Mouse (Mus musculus) liver, embryonic 16.5 days (tissue): ENCODE measurements around the gene Rab40b. TPM values are rescaled to one million over a fixed set of nuclear protein-coding genes. Genes with fewer than 3 reads are reported as not detected.

Experiments
- ATAC-seq: fragments of 200-750 bp; cut with Nextera tagmentation; 2 replicates; pipeline ENCODE4 v1.8.0; 2017; ENCODE audit warnings: low read depth, mild to moderate bottlenecking, moderate number of reproducible peaks, moderate library complexity
- H3K27ac ChIP-seq: fragments of 300-500 bp; sonication (generic); 2 replicates; pipeline ENCODE4 v1.5.1; 2014; ENCODE audit warnings: mild to moderate bottlenecking, low read length
- H3K27me3 ChIP-seq: fragments of 300-500 bp; sonication (generic); 2 replicates; pipeline ENCODE4 v1.6.1; 2014; ENCODE audit warnings: low read depth, low read length, mixed read lengths; ENCODE audit not compliant: control insufficient read depth, insufficient read depth
- H3K36me3 ChIP-seq: fragments of 300-500 bp; sonication (generic); 2 replicates; pipeline ENCODE4 v1.6.1; 2014; ENCODE audit warnings: mild to moderate bottlenecking; ENCODE audit not compliant: control insufficient read depth, insufficient read depth
- H3K4me1 ChIP-seq: fragments of 300-500 bp; sonication (generic); 2 replicates; pipeline ENCODE4 v1.6.1; 2014; ENCODE audit warnings: low read depth, low read length, mixed read lengths; ENCODE audit not compliant: control insufficient read depth
- H3K4me2 ChIP-seq: fragments of 300-500 bp; sonication (generic); 2 replicates; pipeline ENCODE4 v1.6.1; 2014; ENCODE audit warnings: low read depth, low read length, mixed read lengths
- H3K4me3 ChIP-seq: fragments of 300-500 bp; sonication (generic); 2 replicates; pipeline ENCODE4 v1.5.1; 2014; ENCODE audit warnings: low read depth, mild to moderate bottlenecking, low read length
- H3K9ac ChIP-seq: fragments of 300-500 bp; sonication (generic); 2 replicates; pipeline ENCODE4 v1.6.1; 2014; ENCODE audit warnings: low read depth, low read length
- H3K9me3 ChIP-seq: fragments of 300-500 bp; sonication (generic); replicated peaks from 2 replicates; pipeline ENCODE4 v1.6.1; 2016; ENCODE audit warnings: low read length; ENCODE audit not compliant: control insufficient read depth
- WGBS: fragments of 180-500 bp; shearing (Covaris S2); extraction: QIAGEN DNeasy Blood & Tissue Kit; methylation state at CpG from one replicate; pipeline ENCODE4 v1.1.7; 2014; ENCODE audit not compliant: insufficient replicate concordance; 5-methylcytosine and 5-hydroxymethylcytosine counted together
- polyA plus RNA-seq: library from polyadenylated mRNA; unstranded; fragments of >200 nt; fragmentation: Nextera tagmentation; extraction: Ambion mirVana; gene quantifications from 2 replicates; pipeline ENCODE4 v1.2.1, GENCODE M21; 2015

Rab40b gene
- polyA plus RNA-seq, 1 experiment from 2014 or later = 1.2 TPM

DNA sequence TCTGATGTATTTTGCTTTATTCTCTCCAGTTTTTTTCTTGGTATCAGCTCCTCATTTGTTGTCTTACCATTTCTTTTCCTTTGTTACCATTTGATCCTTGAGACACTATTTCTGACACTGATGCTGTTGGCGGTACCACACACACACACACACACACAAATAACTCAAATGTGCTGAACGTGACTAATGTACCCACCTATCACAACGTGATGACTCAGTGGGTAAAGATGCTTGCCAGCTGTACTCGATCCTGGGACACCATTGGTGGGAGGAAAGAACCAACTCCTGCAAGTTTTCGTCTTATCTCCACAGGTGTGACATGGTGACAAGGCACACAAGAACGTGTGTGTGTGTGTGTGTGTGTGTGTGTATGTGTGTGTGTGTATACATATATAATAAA lies 14.7 kb downstream of the Rab40b start:
- 45% methylated on average over 6 of the region's 6 CpGs for WGBS
- Histone ChIP-seq H3K36me3 (no peaks in the 10 kb centered on the region), H3K9ac (no peak overlapping the region), H3K4me1 (peaks cover 3% of the 10 kb centered on the region), H3K27ac (no peak overlapping the region), H3K4me3 (no peak overlapping the region), H3K9me3 (no peaks in the 10 kb centered on the region), H3K27me3 (no peaks in the 10 kb centered on the region), H3K4me2 (no peak overlapping the region)
- no peak for ATAC-seq

DNA sequence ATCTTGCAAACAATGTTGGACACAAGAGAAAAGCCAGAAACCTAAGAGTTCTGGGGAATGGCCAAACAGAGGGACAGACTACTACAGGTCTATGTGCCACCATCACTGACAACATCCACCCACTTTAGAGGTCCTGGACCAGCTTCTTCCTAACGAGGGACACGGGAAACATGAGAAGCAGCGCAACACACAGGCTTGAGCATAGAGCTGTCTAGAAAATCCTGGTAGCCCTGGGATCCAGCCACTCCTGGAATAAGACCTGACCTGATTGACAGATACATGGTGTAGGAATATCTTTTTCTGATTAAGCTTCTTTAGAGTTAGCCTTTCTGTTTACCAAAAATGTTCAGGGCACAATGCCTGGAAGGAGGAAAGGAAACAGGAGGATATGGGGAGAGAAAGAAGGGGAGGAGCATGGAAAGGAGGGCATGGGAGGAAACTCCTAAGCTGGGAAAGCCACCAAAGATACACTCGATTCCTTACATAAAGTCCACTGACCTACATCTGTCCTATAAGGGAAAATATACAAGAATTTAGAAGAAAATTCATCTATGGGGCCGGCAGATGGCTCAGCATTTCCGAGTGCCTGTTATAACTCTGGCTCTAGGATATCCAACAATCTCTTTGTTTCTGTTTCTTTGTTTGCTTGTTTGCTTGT lies 17.6 kb downstream of the Rab40b start:
- Histone ChIP-seq H3K27me3 (no peaks in the 10 kb centered on the region), H3K4me3 (no peak overlapping the region), H3K36me3 (no peaks in the 10 kb centered on the region), H3K4me1 (peaks cover 3% of the 10 kb centered on the region), H3K4me2 (no peak overlapping the region), H3K9ac (no peak overlapping the region), H3K9me3 (no peaks in the 10 kb centered on the region), H3K27ac (no peak overlapping the region)
- no peak for ATAC-seq
- WGBS = 58% methylated on average over 6 of the region's 6 CpGs

DNA sequence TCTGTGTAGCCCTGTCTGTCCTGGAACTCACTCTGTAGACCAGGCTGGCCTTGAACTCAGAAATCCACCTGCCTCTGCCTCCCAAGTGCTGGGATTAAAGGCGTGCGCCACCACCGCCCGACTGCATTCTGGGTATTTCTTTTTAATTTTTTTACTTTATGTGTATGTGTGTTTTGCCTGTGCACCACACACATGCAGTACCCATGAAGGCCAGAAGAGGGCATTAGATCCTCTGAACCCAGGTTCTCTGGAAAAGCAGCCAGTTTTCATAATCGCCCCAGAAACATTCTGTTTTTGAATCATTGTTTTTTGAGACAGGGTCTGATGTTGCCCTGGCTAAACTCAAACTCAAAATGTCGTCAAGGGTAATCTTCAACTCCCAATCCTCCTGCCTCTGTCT lies 18.4 kb downstream of the Rab40b start:
- no peak overlapping the region for H3K4me2 ChIP-seq
- H3K36me3 ChIP-seq = no peaks in the 10 kb centered on the region
- no peak for ATAC-seq
- no peaks in the 10 kb centered on the region for H3K27me3 ChIP-seq
- H3K9me3 ChIP-seq = no peaks in the 10 kb centered on the region
- peaks cover 3% of the 10 kb centered on the region for H3K4me1 ChIP-seq
- H3K4me3 ChIP-seq = no peak overlapping the region
- H3K27ac ChIP-seq = no peak overlapping the region
- no peak overlapping the region for H3K9ac ChIP-seq
- WGBS = 44% methylated on average over 6 of the region's 6 CpGs

DNA sequence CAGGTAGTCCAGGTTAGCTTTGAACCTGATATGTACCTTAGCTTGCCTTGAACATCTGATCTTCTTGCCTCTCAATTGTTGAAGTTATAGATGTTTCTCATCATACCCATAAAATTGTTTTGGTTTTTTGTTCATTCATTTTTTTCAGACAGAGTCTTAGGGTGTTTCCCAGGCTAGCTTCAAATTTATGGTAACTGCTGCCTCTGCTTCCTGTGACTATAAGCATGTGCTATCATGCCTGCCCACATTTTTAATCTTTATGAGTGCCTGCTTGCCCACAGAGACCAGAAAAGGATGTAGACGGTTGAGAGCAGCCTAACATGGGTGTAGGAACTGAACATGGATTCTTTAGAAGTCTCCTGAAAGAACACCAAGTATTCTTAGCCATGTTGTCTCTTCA lies 19.3 kb downstream of the Rab40b start:
- no peak for ATAC-seq
- Histone ChIP-seq H3K9ac (no peak overlapping the region), H3K4me3 (no peak overlapping the region), H3K36me3 (no peaks in the 10 kb centered on the region), H3K4me1 (peaks cover 3% of the 10 kb centered on the region), H3K27ac (no peak overlapping the region), H3K27me3 (no peaks in the 10 kb centered on the region), H3K4me2 (no peak overlapping the region), H3K9me3 (no peaks in the 10 kb centered on the region)
- WGBS = 24% methylated on average over 1 of the region's 1 CpGs

DNA sequence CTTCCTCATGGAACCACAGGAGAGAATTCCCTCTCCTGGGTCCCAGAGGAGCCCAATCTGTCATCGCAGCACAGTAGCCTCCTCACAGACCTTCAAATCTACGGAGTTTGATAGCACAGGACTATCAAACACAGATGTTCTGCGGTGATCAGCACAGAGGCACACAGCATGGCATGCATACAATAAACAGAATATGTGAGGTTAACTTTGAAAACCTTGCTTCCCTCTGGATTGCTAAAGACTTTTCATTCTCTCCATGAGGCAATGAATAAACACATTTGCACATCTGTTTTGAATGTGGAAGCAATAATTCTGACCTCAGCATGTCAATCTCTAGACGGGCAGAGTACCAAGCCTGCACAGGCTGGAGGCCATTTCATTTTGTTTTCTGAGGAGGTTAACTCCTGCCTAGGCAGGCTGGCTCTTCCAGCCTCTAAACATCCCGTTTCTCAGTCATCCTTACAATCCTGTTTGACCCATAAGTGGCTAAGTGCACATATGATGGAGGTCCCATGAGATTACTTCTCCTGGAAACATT lies 20.8 kb downstream of the Rab40b start:
- no peaks in the 10 kb centered on the region for H3K36me3 ChIP-seq
- H3K4me3 ChIP-seq = no peak overlapping the region
- no peak overlapping the region for H3K27ac ChIP-seq
- peaks cover 3% of the 10 kb centered on the region for H3K4me1 ChIP-seq
- WGBS = 57% methylated on average over 5 of the region's 5 CpGs
- ATAC-seq = no peak
- H3K27me3 ChIP-seq = no peaks in the 10 kb centered on the region
- H3K9me3 ChIP-seq = no peaks in the 10 kb centered on the region
- no peak overlapping the region for H3K4me2 ChIP-seq
- no peak overlapping the region for H3K9ac ChIP-seq

DNA sequence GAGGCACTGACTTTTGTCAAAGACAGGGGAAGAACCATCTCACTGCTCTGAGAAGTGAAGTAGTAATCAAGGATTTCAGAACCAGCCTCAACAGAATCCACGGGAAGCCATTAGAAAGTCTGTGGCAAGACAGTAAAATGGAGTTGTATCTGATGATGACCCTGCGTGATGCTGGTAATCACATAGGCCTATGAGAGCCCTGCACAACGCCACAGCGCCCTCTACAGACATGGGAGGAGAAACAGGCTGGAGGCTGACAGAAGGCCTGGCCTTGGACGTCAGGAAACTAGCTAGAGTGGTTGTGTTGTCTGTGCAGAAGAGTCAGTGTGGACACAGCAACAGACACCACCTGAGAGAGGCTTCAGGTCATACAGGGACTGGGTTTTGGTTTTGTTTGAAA lies 25.8 kb downstream of the Rab40b start:
- Histone ChIP-seq H3K9ac (no peak overlapping the region), H3K27me3 (no peaks in the 10 kb centered on the region), H3K27ac (no peak overlapping the region), H3K9me3 (no peaks in the 10 kb centered on the region), H3K4me2 (no peak overlapping the region), H3K4me1 (no peaks in the 10 kb centered on the region), H3K36me3 (no peaks in the 10 kb centered on the region), H3K4me3 (no peak overlapping the region)
- 25% methylated on average over 5 of the region's 5 CpGs for WGBS
- 0 out of 2 replicates have a peak, but pooled peaks have one; percentile 35 for ATAC-seq

DNA sequence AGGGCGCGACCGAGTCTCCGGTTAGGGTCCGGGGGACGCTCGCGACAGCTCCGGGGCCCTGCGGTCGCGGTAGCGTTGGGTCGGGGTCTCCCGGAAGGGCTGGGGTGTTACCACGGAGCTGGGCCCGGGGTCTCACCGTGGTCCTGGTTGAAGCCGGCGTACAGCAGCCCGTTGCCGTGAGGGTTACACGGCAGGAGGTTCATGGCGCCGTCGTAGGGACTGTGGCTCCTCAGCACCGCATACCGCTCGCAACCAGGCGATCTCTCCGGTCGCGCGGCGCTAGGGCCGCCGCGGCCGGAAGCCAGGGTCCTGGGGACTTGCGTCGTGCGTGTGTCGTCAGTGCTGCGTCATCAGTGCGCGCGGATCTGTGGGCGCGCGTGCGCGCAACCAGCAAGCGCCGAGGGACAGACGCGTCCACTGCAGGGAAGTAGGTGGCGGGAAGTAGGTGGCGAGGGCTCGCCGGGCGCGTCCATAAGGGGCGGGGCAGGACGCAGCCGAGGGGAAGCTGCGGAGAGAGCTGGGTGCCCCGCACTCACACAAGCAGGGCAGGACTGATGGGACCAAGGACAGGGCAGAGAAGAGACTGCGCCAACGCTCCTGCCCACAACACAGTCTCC lies 33.9 kb downstream of the Rab40b start, which contains the start of gene Wdr45b:
Gene Wdr45b (minus strand): TSS at position 355 of the 617 bp plus-strand sequence.
- Histone ChIP-seq H3K27ac (peak within 1 kb of the TSS; percentile 87), H3K9me3 (no peaks in the 10 kb centered on the region), H3K4me3 (peak within 1 kb of the TSS; percentile 99), H3K36me3 (no peaks in the 10 kb centered on the region), H3K4me1 (peaks cover 20% of the 10 kb centered on the region), H3K9ac (peak within 1 kb of the TSS; percentile 98), H3K27me3 (no peaks in the 10 kb centered on the region), H3K4me2 (peak within 1 kb of the TSS; percentile 95)
- WGBS = 0% methylated on average over 69 of the region's 69 CpGs
- peak; percentile 96 for ATAC-seq

DNA sequence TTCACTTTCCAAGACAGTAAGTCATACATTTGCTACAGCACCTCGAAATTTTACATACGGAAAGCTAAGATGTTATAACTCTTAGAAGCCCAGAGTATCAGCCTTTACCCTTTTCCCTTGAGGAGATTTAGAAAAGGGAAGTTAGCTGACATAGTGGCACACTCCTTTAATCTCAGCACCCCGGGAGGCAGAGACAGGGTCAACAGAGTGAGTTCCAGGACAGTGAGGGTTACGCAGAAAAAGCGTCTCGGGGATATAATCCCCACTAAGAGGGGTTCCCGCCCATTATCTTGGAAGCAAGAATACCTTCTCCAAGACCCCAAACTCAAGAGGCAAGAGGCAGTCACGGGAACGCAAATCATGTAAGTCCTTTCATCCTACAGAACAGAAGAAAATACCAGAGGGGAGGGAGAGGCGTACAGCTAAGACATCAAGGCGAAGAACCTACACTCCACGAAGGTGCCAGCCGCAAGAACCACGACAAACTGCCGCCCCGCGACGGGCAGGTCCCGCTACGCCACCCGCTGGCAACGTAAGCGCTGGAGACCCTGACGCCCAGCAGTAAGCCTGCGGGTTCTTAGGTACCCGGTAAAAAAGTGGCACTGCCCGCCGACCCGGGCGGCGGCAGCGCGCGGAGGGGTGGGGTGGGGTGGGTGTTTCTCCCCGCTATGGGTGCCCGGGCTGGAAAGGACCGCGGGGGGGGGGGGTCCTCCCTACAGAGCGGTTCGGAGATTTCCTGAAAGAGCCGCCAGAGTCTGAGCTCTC lies 34.5 kb downstream of the Rab40b start:
- peak; percentile 30 for ATAC-seq
- Histone ChIP-seq H3K9ac (peak overlapping the region; percentile 98), H3K4me1 (peaks cover 20% of the 10 kb centered on the region), H3K9me3 (no peaks in the 10 kb centered on the region), H3K27me3 (no peaks in the 10 kb centered on the region), H3K27ac (peak overlapping the region; percentile 87), H3K4me2 (peak overlapping the region; percentile 95), H3K36me3 (0 out of 2 replicates have a peak, but pooled peaks cover 2% of the 10 kb centered on the region), H3K4me3 (peak overlapping the region; percentile 99)
- WGBS = 1% methylated on average over 39 of the region's 41 CpGs
